Mouse (Mus musculus): ENCODE measurements around the gene Mme. TPM values are rescaled to one million over a fixed set of nuclear protein-coding genes. Genes with fewer than 3 reads are reported as not detected.

Mme gene
- 12.9 and 19.1 TPM in 2 replicates for polyA plus RNA-seq (2012; rRNA removed)

DNA sequence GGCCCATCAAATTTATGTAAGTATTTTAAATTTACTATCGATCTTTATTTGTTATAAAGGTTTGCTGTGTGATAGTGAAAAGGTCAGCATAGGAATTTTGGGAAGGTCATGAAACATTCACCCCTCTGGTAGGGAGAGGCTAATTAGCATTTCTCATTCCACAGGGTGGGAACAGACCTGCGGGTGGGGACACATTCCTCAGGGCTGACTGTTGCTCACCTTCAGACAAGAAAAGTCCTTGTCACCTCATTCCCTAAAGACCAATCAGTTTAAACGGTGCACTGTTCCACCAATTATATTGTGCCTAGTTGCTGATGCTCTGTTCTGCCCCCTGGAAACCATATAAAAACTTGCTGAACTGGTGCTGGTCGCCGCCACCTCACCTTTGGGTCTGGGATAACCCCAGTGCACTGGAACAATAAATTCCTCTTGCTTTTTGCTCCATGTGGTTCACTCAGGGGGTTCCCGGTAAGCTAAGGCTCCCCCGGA lies at the start of gene Mme:
Gene Mme, plus strand, starts transcription at position 439 of the 489 bp plus-strand sequence.
- WGBS, result 81% methylated on average over 7 of the region's 7 CpGs
- H3K4me3 ChIP-seq (replicated peaks; ENCODE audit: extremely low read depth, low read depth, low read length), result no peak within 1 kb of the TSS
- TF ChIP-seq CTCF (IDR thresholded peaks at IDR 0.05; ENCODE audit: insufficient read depth, low read length), result no peak
- TF ChIP-seq POLR2A (IDR thresholded peaks at IDR 0.05; ENCODE audit: borderline replicate concordance, extremely low read depth, low read depth, low read length), result no peak
- no peak for DNase-seq
- H3K4me1 ChIP-seq (ENCODE audit: control insufficient read depth, insufficient read depth, low read length), result no peaks in the 10 kb centered on the region

DNA sequence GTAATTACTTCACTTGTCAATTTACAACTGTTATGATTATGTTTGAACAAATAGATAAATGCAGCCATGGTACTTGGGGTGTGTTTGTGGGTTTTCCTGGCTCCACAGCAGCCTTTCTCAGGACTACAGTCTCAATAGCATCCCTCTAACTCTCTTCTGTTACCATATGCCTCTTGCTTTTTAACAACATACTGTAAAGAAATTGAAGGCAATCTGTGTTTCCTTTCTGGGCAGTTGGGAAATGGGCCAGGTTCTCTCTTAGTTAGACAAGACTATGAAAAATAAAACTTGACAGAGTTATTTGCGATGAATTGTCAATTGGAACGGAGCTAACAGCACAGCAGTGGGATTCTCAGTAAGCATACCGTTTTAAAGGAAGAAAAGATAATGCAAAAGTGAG lies 44.8 kb upstream of the Mme start:
- DNase-seq, result no peak
- Histone ChIP-seq H3K4me1 (ENCODE audit: control insufficient read depth, insufficient read depth, low read length) (no peaks in the 10 kb centered on the region), H3K4me3 (replicated peaks; ENCODE audit: extremely low read depth, low read depth, low read length) (no peak overlapping the region)
- 65% methylated on average over 3 of the region's 3 CpGs for WGBS
- TF ChIP-seq POLR2A (IDR thresholded peaks at IDR 0.05; ENCODE audit: borderline replicate concordance, extremely low read depth, low read depth, low read length) (no peak), CTCF (IDR thresholded peaks at IDR 0.05; ENCODE audit: insufficient read depth, low read length) (no peak)

DNA sequence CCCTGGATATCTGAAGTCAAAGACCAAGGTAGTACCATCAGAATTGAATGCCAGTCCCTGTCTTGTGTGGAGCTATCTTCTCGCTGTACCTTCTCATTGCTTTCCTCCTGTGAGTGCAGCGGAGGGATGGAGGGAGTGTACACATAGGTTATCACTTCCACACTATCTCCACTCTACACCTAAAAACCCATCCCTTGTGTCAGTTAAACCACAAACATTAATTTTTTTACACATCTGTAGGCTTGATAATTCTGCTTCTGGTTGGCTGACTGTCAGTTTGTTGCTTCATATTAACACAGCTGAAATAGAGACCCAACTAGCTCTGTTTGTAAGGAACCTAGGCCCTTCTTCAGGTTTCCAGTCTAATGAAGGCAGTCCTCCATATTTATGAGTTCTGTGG lies 43.3 kb upstream of the Mme start:
- no peak for TF ChIP-seq POLR2A (IDR thresholded peaks at IDR 0.05; ENCODE audit: borderline replicate concordance, extremely low read depth, low read depth, low read length)
- TF ChIP-seq CTCF (IDR thresholded peaks at IDR 0.05; ENCODE audit: insufficient read depth, low read length), result no peak
- Histone ChIP-seq H3K4me3 (replicated peaks; ENCODE audit: extremely low read depth, low read depth, low read length) (no peak overlapping the region), H3K4me1 (ENCODE audit: control insufficient read depth, insufficient read depth, low read length) (no peaks in the 10 kb centered on the region)
- 89% methylated on average over 2 of the region's 2 CpGs for WGBS
- DNase-seq, result no peak

DNA sequence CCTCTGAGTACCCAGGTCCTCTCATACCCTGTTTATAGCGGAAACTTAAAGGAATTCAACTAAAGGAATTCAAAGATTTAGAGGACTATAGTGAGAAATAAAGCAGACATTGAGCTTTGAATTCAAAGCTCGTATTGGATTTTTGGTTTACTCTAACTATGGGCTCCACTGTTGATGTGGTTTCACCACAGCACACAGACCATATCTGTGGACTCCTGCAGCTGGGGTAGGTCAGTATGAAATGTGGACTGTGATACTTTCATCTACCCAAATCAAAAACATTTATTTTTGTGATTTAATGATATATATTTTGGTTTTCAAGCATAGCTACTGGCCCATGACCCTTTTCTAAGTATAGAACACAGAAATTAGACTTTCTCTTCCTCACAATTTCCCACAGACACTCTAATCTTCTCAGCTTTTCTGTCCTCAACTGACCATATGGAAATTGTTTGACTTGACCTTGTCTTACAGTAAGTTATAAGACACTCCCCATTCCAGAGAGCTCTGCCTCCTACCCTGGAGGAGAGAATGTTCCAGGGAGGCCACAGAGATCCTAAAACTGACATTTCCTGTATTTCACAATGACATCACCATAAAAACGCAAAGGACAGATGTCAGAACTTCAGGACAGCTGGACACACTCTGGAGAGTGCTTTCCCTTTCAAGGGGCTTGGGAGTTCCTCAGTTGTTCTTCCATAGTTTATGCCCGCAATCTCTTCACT lies 19.3 kb upstream of the Mme start:
- no peak overlapping the region for H3K4me3 ChIP-seq (replicated peaks; ENCODE audit: extremely low read depth, low read depth, low read length)
- TF ChIP-seq CTCF (IDR thresholded peaks at IDR 0.05; ENCODE audit: insufficient read depth, low read length) (no peak), POLR2A (IDR thresholded peaks at IDR 0.05; ENCODE audit: borderline replicate concordance, extremely low read depth, low read depth, low read length) (no peak)
- WGBS, result 78% methylated on average over 4 of the region's 4 CpGs
- H3K4me1 ChIP-seq (ENCODE audit: control insufficient read depth, insufficient read depth, low read length), result no peaks in the 10 kb centered on the region
- no peak for DNase-seq

DNA sequence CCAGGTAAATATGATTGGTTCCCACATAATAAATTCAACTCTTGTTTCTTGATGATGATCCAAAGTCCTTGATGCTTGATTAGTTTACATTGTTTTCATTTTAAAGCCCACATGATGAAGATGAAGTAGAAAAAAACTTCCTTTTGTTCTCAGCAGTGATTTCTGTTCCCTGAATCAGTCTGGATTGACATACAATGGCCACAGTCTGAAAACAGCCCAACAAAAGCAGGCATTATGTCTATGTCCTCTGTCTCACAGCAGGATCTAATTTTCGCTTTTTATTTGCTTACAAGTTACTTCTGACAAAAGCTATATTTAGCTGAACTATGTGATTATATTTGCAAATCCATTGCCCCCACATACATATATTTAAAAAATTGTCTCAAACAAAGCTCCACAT lies 17.7 kb upstream of the Mme start:
- Histone ChIP-seq H3K4me3 (replicated peaks; ENCODE audit: extremely low read depth, low read depth, low read length) (no peak overlapping the region), H3K4me1 (ENCODE audit: control insufficient read depth, insufficient read depth, low read length) (no peaks in the 10 kb centered on the region)
- TF ChIP-seq CTCF (IDR thresholded peaks at IDR 0.05; ENCODE audit: insufficient read depth, low read length) (no peak), POLR2A (IDR thresholded peaks at IDR 0.05; ENCODE audit: borderline replicate concordance, extremely low read depth, low read depth, low read length) (no peak)
- 72% methylated on average over 1 of the region's 1 CpGs for WGBS
- DNase-seq, result no peak

DNA sequence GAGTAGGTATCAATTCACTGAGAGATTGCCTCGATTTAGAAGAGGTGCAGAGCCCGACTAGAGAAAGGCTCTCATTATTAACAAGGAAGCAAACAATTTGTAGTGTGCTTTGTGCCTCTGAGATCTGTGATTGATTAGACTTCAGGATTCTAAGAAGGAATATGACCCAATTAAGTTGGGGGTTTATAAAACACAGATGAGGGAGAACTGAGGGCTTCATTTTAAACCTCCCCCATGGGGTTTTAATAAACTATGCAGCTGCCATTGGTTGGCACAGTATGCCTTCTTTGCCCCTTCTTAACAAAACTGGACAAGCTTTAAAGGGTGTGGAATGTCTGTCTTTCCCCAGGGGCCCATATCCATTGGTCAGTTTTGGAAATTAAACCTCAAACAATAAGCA lies 5.4 kb upstream of the Mme start:
- TF ChIP-seq POLR2A (IDR thresholded peaks at IDR 0.05; ENCODE audit: borderline replicate concordance, extremely low read depth, low read depth, low read length) (no peak), CTCF (IDR thresholded peaks at IDR 0.05; ENCODE audit: insufficient read depth, low read length) (no peak)

DNA sequence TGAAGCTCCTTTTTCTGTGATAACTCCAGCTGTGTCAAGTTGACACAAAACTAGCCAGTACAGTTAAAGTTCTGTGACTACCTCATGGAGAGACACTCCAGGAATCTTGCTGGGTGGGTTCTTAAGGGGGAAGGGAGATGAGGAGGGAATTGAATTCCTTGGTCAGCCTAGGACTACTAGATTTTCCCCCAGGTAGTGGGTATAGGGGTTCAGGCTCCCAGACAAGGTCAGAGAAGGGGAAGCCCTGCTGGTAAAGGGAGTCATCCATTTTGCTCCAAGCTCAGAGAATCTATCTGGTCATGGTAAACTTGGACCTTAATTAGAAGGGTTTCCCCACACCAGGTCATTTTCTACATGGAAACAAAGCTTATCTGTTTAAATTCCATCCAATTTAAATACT lies 2.4 kb downstream of the Mme start:
- TF ChIP-seq CTCF (IDR thresholded peaks at IDR 0.05; ENCODE audit: insufficient read depth, low read length) (no peak), POLR2A (IDR thresholded peaks at IDR 0.05; ENCODE audit: borderline replicate concordance, extremely low read depth, low read depth, low read length) (no peak)
- no peak overlapping the region for H3K4me3 ChIP-seq (replicated peaks; ENCODE audit: extremely low read depth, low read depth, low read length)
- no peak for DNase-seq
- H3K4me1 ChIP-seq (ENCODE audit: control insufficient read depth, insufficient read depth, low read length), result no peaks in the 10 kb centered on the region

More for the DNA sequence above, 5.4 kb upstream of the Mme start:
- no peak overlapping the region for H3K4me3 ChIP-seq (replicated peaks; ENCODE audit: extremely low read depth, low read depth, low read length)
- DNase-seq, result no peak
- no peaks in the 10 kb centered on the region for H3K4me1 ChIP-seq (ENCODE audit: control insufficient read depth, insufficient read depth, low read length)
- WGBS, result 62% methylated on average over 2 of the region's 2 CpGs

DNA sequence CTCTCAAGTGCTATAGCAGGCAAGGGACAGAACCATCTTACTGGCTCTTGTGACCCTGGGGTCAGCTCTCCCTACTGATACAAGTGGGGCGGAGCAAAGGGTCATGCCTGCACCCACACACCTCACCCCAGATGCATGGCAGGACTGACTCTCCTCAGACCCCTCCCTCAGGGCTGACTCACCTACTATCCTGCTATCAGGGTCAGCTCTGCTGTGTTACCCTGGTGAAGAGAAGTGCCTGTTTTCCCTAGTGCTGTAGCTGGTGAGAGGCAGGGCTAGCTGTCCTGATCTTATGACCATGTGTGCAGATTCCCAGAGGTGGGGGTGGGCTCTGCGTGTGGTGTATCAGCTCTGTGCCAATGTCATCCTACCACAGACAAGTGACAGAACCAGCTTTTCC lies 30.8 kb downstream of the Mme start:
- no peak for DNase-seq
- Histone ChIP-seq H3K4me1 (ENCODE audit: control insufficient read depth, insufficient read depth, low read length) (no peaks in the 10 kb centered on the region), H3K4me3 (replicated peaks; ENCODE audit: extremely low read depth, low read depth, low read length) (no peak overlapping the region)
- 90% methylated on average over 2 of the region's 2 CpGs for WGBS
- TF ChIP-seq POLR2A (IDR thresholded peaks at IDR 0.05; ENCODE audit: borderline replicate concordance, extremely low read depth, low read depth, low read length) (no peak), CTCF (IDR thresholded peaks at IDR 0.05; ENCODE audit: insufficient read depth, low read length) (no peak)

DNA sequence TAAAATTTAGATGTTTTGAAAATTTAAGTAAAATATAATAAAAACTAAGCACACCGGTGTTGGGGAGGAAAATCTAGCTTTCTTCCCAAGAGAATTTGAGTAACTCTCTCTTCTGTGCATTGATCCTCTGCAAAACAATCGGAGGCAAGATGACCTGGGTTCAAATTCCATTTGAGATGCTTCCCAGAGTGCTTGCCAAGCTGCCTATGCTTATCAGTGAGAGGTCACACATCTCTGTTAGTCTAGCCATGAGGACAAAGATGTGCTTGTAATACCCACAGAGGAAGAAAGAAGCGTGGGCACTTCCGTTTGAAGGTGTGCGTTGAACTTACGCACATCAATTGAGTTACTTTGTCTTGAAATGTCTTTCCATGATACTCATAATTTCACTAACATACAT lies 53.0 kb downstream of the Mme start:
- 65% methylated on average over 6 of the region's 6 CpGs for WGBS
- H3K4me3 ChIP-seq (replicated peaks; ENCODE audit: extremely low read depth, low read depth, low read length), result no peak overlapping the region
- TF ChIP-seq POLR2A (IDR thresholded peaks at IDR 0.05; ENCODE audit: borderline replicate concordance, extremely low read depth, low read depth, low read length), result no peak
- no peak for TF ChIP-seq CTCF (IDR thresholded peaks at IDR 0.05; ENCODE audit: insufficient read depth, low read length)
- H3K4me1 ChIP-seq (ENCODE audit: control insufficient read depth, insufficient read depth, low read length), result peaks cover 4% of the 10 kb centered on the region; the same call in 1 of the 2 replicates
- DNase-seq, result no peak

DNA sequence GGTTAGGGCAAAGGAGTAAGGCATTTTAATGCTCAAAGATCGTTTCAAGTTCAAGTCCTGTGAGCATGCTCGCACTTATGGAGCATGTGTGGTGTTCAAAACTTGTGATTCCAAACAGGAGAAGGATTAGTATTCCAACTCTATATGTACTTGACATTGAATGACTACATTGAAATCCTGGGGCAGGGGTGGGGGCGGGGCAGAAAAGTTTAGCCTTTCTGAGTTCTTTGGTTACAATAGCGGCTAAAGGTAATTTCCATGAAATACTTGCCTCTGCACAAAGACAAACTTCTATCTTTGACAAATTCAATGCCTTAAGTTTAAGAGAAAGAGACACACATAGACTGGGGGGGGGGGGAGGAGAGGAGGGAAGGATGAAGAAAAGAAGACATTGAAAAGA lies 53.5 kb downstream of the Mme start:
- WGBS, result 49% methylated on average over 4 of the region's 4 CpGs
- Histone ChIP-seq H3K4me3 (replicated peaks; ENCODE audit: extremely low read depth, low read depth, low read length) (no peak overlapping the region), H3K4me1 (ENCODE audit: control insufficient read depth, insufficient read depth, low read length) (peaks cover 4% of the 10 kb centered on the region; the same call in 1 of the 2 replicates)
- no peak for TF ChIP-seq POLR2A (IDR thresholded peaks at IDR 0.05; ENCODE audit: borderline replicate concordance, extremely low read depth, low read depth, low read length)
- no peak for TF ChIP-seq CTCF (IDR thresholded peaks at IDR 0.05; ENCODE audit: insufficient read depth, low read length)
- no peak for DNase-seq
